Mouse (Mus musculus) adrenal gland, adult 2 months (tissue): ENCODE data around the gene Fam53b. TPM values are rescaled to one million over a fixed set of nuclear protein-coding genes. Genes with fewer than 3 reads are reported as not detected.

Source experiments
- DNase-seq: peaks from one replicate; pipeline ENCODE4 v3.0.0; 2021
- polyA plus RNA-seq: library from polyadenylated mRNA; depleted of rRNA; stranded (reverse); fragments of >200 nt; gene quantifications from 2 replicates; pipeline ENCODE4 v1.2.3, GENCODE M21; 2012
- total RNA-seq, 2 experiments: library from RNA; stranded (reverse); gene quantifications; 2 replicates each; pipeline ENCODE4 v1.2.3; 2021

Gene Fam53b
- total and polyA plus RNA-seq, 3 experiments, result 61.1 to 140 (median 69.5) TPM

GRCm38 (mm10) chr7:132765629-132766186, 48.0 kb downstream of the Fam53b start:
- DNase-seq, result no peak

GRCm38 (mm10) chr7:132764896-132765491, 48.7 kb downstream of the Fam53b start:
- DNase-seq, result no peak

- DNase-seq, result no peak
Measured at GRCm38 (mm10) chr7:132764314-132764713, 49.4 kb downstream of the Fam53b start.

GRCm38 (mm10) chr7:132763911-132764310, 49.8 kb downstream of the Fam53b start:
- DNase-seq, result peak; percentile 53

GRCm38 (mm10) chr7:132763351-132763750, 50.3 kb downstream of the Fam53b start:
- DNase-seq, result no peak

GRCm38 (mm10) chr7:132761409-132761808, 52.3 kb downstream of the Fam53b start:
- DNase-seq, result no peak

- DNase-seq, result no peak
Measured at GRCm38 (mm10) chr7:132760589-132761180, 53.0 kb downstream of the Fam53b start.

- DNase-seq, result no peak
Measured at GRCm38 (mm10) chr7:132759926-132760325, 53.8 kb downstream of the Fam53b start.

GRCm38 (mm10) chr7:132759405-132759891, 54.2 kb downstream of the Fam53b start:
- no peak for DNase-seq

- no peak for DNase-seq
Measured at GRCm38 (mm10) chr7:132758875-132759274, 54.8 kb downstream of the Fam53b start.

- DNase-seq, result no peak
Measured at GRCm38 (mm10) chr7:132756325-132756724, 57.4 kb downstream of the Fam53b start.

GRCm38 (mm10) chr7:132754389-132754750, 59.3 kb downstream of the Fam53b start:
- DNase-seq, result no peak

- DNase-seq, result no peak
Measured at GRCm38 (mm10) chr7:132753518-132754388, 59.9 kb downstream of the Fam53b start.

GRCm38 (mm10) chr7:132751716-132752115, 62.0 kb downstream of the Fam53b start:
- peak; percentile 86 for DNase-seq

GRCm38 (mm10) chr7:132749504-132749903, 64.2 kb downstream of the Fam53b start:
- no peak for DNase-seq

- DNase-seq, result no peak
Measured at GRCm38 (mm10) chr7:132748076-132748769, 65.5 kb downstream of the Fam53b start.

GRCm38 (mm10) chr7:132747096-132747495, 66.6 kb downstream of the Fam53b start:
- DNase-seq, result no peak

- DNase-seq, result no peak
Measured at GRCm38 (mm10) chr7:132742912-132743311, 70.8 kb downstream of the Fam53b start.

GRCm38 (mm10) chr7:132739829-132740228, 73.9 kb downstream of the Fam53b start:
- DNase-seq, result no peak

- no peak for DNase-seq
Measured at GRCm38 (mm10) chr7:132738844-132739243, 74.8 kb downstream of the Fam53b start.

GRCm38 (mm10) chr7:132736099-132736862, 77.4 kb downstream of the Fam53b start:
- DNase-seq, result peak; percentile 82
